Mouse (Mus musculus): ENCODE results near the gene Luzp2. TPM values are rescaled to one million over a fixed set of nuclear protein-coding genes. Genes with fewer than 3 reads are reported as not detected.

Gene Luzp2
- polyA plus RNA-seq, 1 experiment from 2014 or later = not detected

- ATAC-seq = no peak
- H3K4me3 ChIP-seq = no peak overlapping the region
- WGBS (ENCODE audit: insufficient replicate concordance) = 78% methylated on average over 10 of the region's 10 CpGs
Observed at GRCm38 (mm10) chr7:55188927-55189326, 353.6 kb downstream of the Luzp2 start.

GRCm38 (mm10) chr7:55189496-55189895 lies 354.2 kb downstream of the Luzp2 start:
- Histone ChIP-seq H3K4me1 (no peaks in the 10 kb centered on the region), H3K27me3 (replicated peaks) (no peaks in the 10 kb centered on the region), H3K4me3 (no peak overlapping the region), H3K27ac (no peak overlapping the region), H3K9me3 (replicated peaks) (no peaks in the 10 kb centered on the region), H3K36me3 (no peaks in the 10 kb centered on the region), H3K4me2 (no peak overlapping the region), H3K9ac (no peak overlapping the region)
- no peak for ATAC-seq
- 46% methylated on average over 2 of the region's 2 CpGs for WGBS (ENCODE audit: insufficient replicate concordance)

More at GRCm38 (mm10) chr7:55188927-55189326, 353.6 kb downstream of the Luzp2 start:
- Histone ChIP-seq H3K27me3 (replicated peaks) (no peaks in the 10 kb centered on the region), H3K9me3 (replicated peaks) (no peaks in the 10 kb centered on the region), H3K4me1 (no peaks in the 10 kb centered on the region), H3K9ac (no peak overlapping the region), H3K36me3 (no peaks in the 10 kb centered on the region), H3K27ac (no peak overlapping the region), H3K4me2 (no peak overlapping the region)

- WGBS (ENCODE audit: insufficient replicate concordance) = 58% methylated on average over 3 of the region's 3 CpGs
Observed at GRCm38 (mm10) chr7:55190655-55191054, 355.4 kb downstream of the Luzp2 start.

GRCm38 (mm10) chr7:55198806-55199205 lies 363.5 kb downstream of the Luzp2 start:
- H3K4me3 ChIP-seq = no peak overlapping the region

More at GRCm38 (mm10) chr7:55190655-55191054, 355.4 kb downstream of the Luzp2 start:
- Histone ChIP-seq H3K27ac (no peak overlapping the region), H3K9ac (no peak overlapping the region), H3K4me2 (no peak overlapping the region), H3K9me3 (replicated peaks) (no peaks in the 10 kb centered on the region), H3K27me3 (replicated peaks) (no peaks in the 10 kb centered on the region), H3K36me3 (no peaks in the 10 kb centered on the region), H3K4me3 (no peak overlapping the region), H3K4me1 (no peaks in the 10 kb centered on the region)
- ATAC-seq = no peak

GRCm38 (mm10) chr7:55222997-55223396 lies 387.7 kb downstream of the Luzp2 start:
- H3K4me2 ChIP-seq = no peak overlapping the region
- ATAC-seq = no peak

More at GRCm38 (mm10) chr7:55198806-55199205, 363.5 kb downstream of the Luzp2 start:
- Histone ChIP-seq H3K27me3 (replicated peaks) (no peaks in the 10 kb centered on the region), H3K4me1 (no peaks in the 10 kb centered on the region), H3K36me3 (no peaks in the 10 kb centered on the region), H3K9me3 (replicated peaks) (no peaks in the 10 kb centered on the region), H3K4me2 (no peak overlapping the region), H3K27ac (no peak overlapping the region), H3K9ac (no peak overlapping the region)
- no peak for ATAC-seq
- WGBS (ENCODE audit: insufficient replicate concordance) = 83% methylated on average over 2 of the region's 2 CpGs

GRCm38 (mm10) chr7:55229407-55229806 lies 394.1 kb downstream of the Luzp2 start:
- Histone ChIP-seq H3K9ac (no peak overlapping the region), H3K36me3 (no peaks in the 10 kb centered on the region), H3K27me3 (replicated peaks) (no peaks in the 10 kb centered on the region), H3K9me3 (replicated peaks) (no peaks in the 10 kb centered on the region), H3K4me3 (no peak overlapping the region), H3K4me2 (no peak overlapping the region), H3K27ac (no peak overlapping the region), H3K4me1 (no peaks in the 10 kb centered on the region)
- no peak for ATAC-seq

More at GRCm38 (mm10) chr7:55222997-55223396, 387.7 kb downstream of the Luzp2 start:
- Histone ChIP-seq H3K9me3 (replicated peaks) (no peaks in the 10 kb centered on the region), H3K36me3 (no peaks in the 10 kb centered on the region), H3K27me3 (replicated peaks) (no peaks in the 10 kb centered on the region), H3K4me3 (no peak overlapping the region), H3K4me1 (no peaks in the 10 kb centered on the region), H3K27ac (no peak overlapping the region), H3K9ac (no peak overlapping the region)
- WGBS (ENCODE audit: insufficient replicate concordance) = 60% methylated on average over 2 of the region's 2 CpGs
